Mouse (Mus musculus): ENCODE measurements around the gene Abhd14b. TPM values are rescaled to one million over a fixed set of nuclear protein-coding genes. Genes with fewer than 3 reads are reported as not detected.
A peak's percentile ranks its signal among the peaks of the same experiment; 100 is the strongest.

The Abhd14b gene
- polyA plus RNA-seq, 1 experiment from 2014 or later: 75.2 TPM

DNA sequence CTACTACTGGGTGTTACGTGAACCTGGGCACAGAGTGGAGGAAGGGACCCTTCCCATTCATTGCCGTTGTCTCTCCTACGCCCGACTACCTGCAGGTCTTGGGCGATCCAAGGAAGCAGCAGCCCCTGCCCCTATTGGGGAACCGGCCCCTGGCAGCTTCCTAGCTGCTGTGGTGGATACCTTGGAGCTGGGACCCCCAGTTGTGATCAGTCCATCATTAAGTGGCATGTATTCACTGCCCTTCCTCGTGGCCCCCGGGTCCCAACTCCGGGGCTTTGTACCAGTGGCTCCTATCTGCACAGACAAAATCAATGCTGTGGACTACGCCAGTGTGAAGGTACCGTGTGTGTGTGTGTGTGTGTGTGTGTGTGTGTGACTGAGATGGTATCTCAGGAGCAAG lies 4.0 kb downstream of the Abhd14b start:
- ATAC-seq (replicated peaks; ENCODE audit: low FRiP score, low read depth) (no peak), DNase-seq (ENCODE audit: low spot score) (no peak)
- no peak overlapping the region; the same call in 1 of the 2 replicates for H3K4me2 ChIP-seq (ENCODE audit: low read length)
- H3K4me3 ChIP-seq (replicated peaks; ENCODE audit: low read depth, low read length): no peak overlapping the region
- no peak overlapping the region for H3K9ac ChIP-seq (ENCODE audit: low read depth, low read length)
- H3K36me3 ChIP-seq (ENCODE audit: insufficient read depth, low read length): no peaks in the 10 kb centered on the region
- H3K27ac ChIP-seq: no peak overlapping the region
- H3K27me3 ChIP-seq (ENCODE audit: insufficient read depth, low read length): no peaks in the 10 kb centered on the region
- 61% methylated on average over 11 of the region's 11 CpGs for WGBS
- H3K9me3 ChIP-seq (replicated peaks; ENCODE audit: low read length): no peaks in the 10 kb centered on the region
- peaks cover 63% of the 10 kb centered on the region for H3K4me1 ChIP-seq (replicated peaks; ENCODE audit: insufficient read depth, low read length)
- TF ChIP-seq CTCF (IDR thresholded peaks at IDR 0.05; ENCODE audit: low read depth): no peak

- no peak for TF ChIP-seq CTCF (IDR thresholded peaks at IDR 0.05; ENCODE audit: low read depth)
- Histone ChIP-seq H3K9ac (ENCODE audit: low read depth, low read length) (no peak overlapping the region), H3K36me3 (ENCODE audit: insufficient read depth, low read length) (no peaks in the 10 kb centered on the region), H3K4me3 (replicated peaks; ENCODE audit: low read depth, low read length) (no peak overlapping the region), H3K27ac (no peak overlapping the region), H3K4me1 (replicated peaks; ENCODE audit: insufficient read depth, low read length) (peaks cover 67% of the 10 kb centered on the region), H3K27me3 (ENCODE audit: insufficient read depth, low read length) (no peaks in the 10 kb centered on the region), H3K4me2 (ENCODE audit: low read length) (no peak overlapping the region), H3K9me3 (replicated peaks; ENCODE audit: low read length) (no peaks in the 10 kb centered on the region)
- ATAC-seq (replicated peaks; ENCODE audit: low FRiP score, low read depth) (no peak), DNase-seq (ENCODE audit: low spot score) (no peak)
- 80% methylated on average over 2 of the region's 2 CpGs for WGBS
Measured at GRCm38 (mm10) chr9:106451899-106452298, 4.6 kb downstream of the Abhd14b start.

- no peak for DNase-seq (ENCODE audit: low spot score)
- Histone ChIP-seq H3K4me2 (ENCODE audit: low read length) (peak overlapping the region; percentile 90), H3K27me3 (ENCODE audit: insufficient read depth, low read length) (no peaks in the 10 kb centered on the region), H3K27ac (0 out of 2 replicates have a peak overlapping the region, but pooled peaks have one; percentile 91), H3K4me1 (replicated peaks; ENCODE audit: insufficient read depth, low read length) (peaks cover 68% of the 10 kb centered on the region), H3K9ac (ENCODE audit: low read depth, low read length) (no peak overlapping the region), H3K4me3 (replicated peaks; ENCODE audit: low read depth, low read length) (peak overlapping the region; percentile 69; the same call in 1 of the 2 replicates), H3K36me3 (ENCODE audit: insufficient read depth, low read length) (no peaks in the 10 kb centered on the region), H3K9me3 (replicated peaks; ENCODE audit: low read length) (no peaks in the 10 kb centered on the region)
- ATAC-seq (replicated peaks; ENCODE audit: low FRiP score, low read depth): no peak
- TF ChIP-seq CTCF (IDR thresholded peaks at IDR 0.05; ENCODE audit: low read depth): no peak
- 38% methylated on average over 6 of the region's 6 CpGs for WGBS
Measured at GRCm38 (mm10) chr9:106452351-106452750, 5.1 kb downstream of the Abhd14b start.

DNA sequence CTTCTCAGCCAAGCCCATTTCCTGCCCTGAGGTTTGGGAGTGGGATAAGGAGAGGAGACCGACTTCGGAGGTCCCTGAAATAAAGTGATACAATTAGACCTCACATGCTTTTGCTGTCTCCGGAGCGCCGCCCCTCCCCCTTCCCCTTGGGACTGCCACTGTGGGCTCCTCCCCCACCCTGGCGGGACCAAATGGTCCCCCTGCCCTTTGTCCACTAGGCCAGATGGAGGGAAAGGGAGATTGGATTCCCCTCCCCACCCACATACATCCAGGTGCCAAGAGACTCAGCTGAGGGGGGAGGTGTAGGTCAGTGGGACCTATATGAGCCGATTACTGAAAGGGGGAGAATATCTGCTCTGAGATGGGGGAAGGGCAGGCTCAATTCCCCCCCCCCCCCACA lies 5.6 kb downstream of the Abhd14b start:
- no peak for ATAC-seq (replicated peaks; ENCODE audit: low FRiP score, low read depth)
- Histone ChIP-seq H3K36me3 (ENCODE audit: insufficient read depth, low read length) (no peaks in the 10 kb centered on the region), H3K27ac (peak overlapping the region; percentile 91; the same call in 1 of the 2 replicates), H3K9me3 (replicated peaks; ENCODE audit: low read length) (no peaks in the 10 kb centered on the region), H3K9ac (ENCODE audit: low read depth, low read length) (peak overlapping the region; percentile 82; the same call in 1 of the 2 replicates), H3K4me2 (ENCODE audit: low read length) (peak overlapping the region; percentile 90), H3K4me1 (replicated peaks; ENCODE audit: insufficient read depth, low read length) (peaks cover 67% of the 10 kb centered on the region), H3K27me3 (ENCODE audit: insufficient read depth, low read length) (no peaks in the 10 kb centered on the region), H3K4me3 (replicated peaks; ENCODE audit: low read depth, low read length) (peak overlapping the region; percentile 69)
- no peak for TF ChIP-seq CTCF (IDR thresholded peaks at IDR 0.05; ENCODE audit: low read depth)
- 7% methylated on average over 7 of the region's 7 CpGs for WGBS
- peak; percentile 52 for DNase-seq (ENCODE audit: low spot score)

DNA sequence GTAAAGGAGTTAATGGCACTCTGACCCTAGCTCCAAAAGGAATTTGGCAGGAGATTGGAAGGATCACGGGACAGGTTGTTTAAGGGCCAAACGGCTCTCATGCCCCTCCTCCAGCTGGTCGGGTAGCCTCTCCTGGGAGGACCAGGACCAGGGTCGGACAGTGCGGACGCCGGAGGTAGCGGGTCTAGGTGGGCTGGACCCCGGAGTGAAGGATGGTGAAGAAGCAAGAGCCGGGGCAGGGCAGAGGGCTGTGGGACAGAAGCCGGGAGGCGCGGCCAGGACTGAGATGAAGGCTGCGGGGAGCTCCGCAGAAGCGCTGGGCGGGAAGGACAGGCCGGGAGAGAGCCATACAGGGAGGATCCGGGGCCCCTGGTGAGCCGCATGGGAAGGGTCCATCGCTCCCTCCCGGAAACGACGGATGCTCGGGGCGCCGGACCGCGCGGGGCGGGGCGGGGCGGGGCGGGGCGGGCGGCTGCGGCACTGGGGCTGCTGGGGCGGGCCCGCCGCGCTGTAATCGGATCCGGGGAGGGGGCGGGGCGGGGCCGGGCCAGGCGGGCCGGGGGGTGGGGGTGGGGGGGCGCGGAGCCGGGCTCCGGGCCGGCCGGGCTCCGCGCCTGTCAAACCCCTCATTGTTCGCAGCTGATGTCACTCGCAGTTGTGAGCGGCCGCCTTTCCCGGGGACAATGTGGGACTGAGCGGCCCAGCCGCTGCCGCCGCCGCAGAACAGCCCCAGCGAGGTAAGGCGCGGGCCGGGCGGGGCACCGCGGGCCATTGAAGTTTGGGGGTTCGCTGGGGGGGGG lies 6.2 kb downstream of the Abhd14b start, which contains the start of gene Pcbp4:
Gene Pcbp4 (plus strand): TSS at position 21 of the 800 bp plus-strand sequence.
- Histone ChIP-seq H3K27me3 (ENCODE audit: insufficient read depth, low read length) (no peaks in the 10 kb centered on the region), H3K4me2 (ENCODE audit: low read length) (peak within 1 kb of the TSS; percentile 90), H3K9ac (ENCODE audit: low read depth, low read length) (peak within 1 kb of the TSS; percentile 82), H3K9me3 (replicated peaks; ENCODE audit: low read length) (no peaks in the 10 kb centered on the region), H3K36me3 (ENCODE audit: insufficient read depth, low read length) (no peaks in the 10 kb centered on the region), H3K4me1 (replicated peaks; ENCODE audit: insufficient read depth, low read length) (peaks cover 62% of the 10 kb centered on the region), H3K4me3 (replicated peaks; ENCODE audit: low read depth, low read length) (peak within 1 kb of the TSS; percentile 69), H3K27ac (peak within 1 kb of the TSS; percentile 91)
- WGBS: 2% methylated on average over 51 of the region's 74 CpGs
- DNase-seq (ENCODE audit: low spot score): peak; percentile 83
- ATAC-seq (replicated peaks; ENCODE audit: low FRiP score, low read depth): peak; percentile 70
- TF ChIP-seq CTCF (IDR thresholded peaks at IDR 0.05; ENCODE audit: low read depth): no peak

- H3K9me3 ChIP-seq (replicated peaks; ENCODE audit: low read length): no peaks in the 10 kb centered on the region
- ATAC-seq (replicated peaks; ENCODE audit: low FRiP score, low read depth) (peak; percentile 0; the same call in 1 of the 2 replicates), DNase-seq (ENCODE audit: low spot score) (no peak)
- 5% methylated on average over 17 of the region's 20 CpGs for WGBS
- H3K4me1 ChIP-seq (replicated peaks; ENCODE audit: insufficient read depth, low read length): peaks cover 58% of the 10 kb centered on the region
- peak overlapping the region; percentile 90 for H3K4me2 ChIP-seq (ENCODE audit: low read length)
- H3K27ac ChIP-seq: peak overlapping the region; percentile 91
- peak overlapping the region; percentile 69 for H3K4me3 ChIP-seq (replicated peaks; ENCODE audit: low read depth, low read length)
- TF ChIP-seq CTCF (IDR thresholded peaks at IDR 0.05; ENCODE audit: low read depth): no peak
- H3K36me3 ChIP-seq (ENCODE audit: insufficient read depth, low read length): no peaks in the 10 kb centered on the region
- no peaks in the 10 kb centered on the region for H3K27me3 ChIP-seq (ENCODE audit: insufficient read depth, low read length)
- H3K9ac ChIP-seq (ENCODE audit: low read depth, low read length): peak overlapping the region; percentile 82
Measured at GRCm38 (mm10) chr9:106454071-106454761, 7.0 kb downstream of the Abhd14b start.

Data from kidney, postnatal 0 days (tissue).